Mouse (Mus musculus): ENCODE data around the gene Ykt6. TPM values are rescaled to one million over a fixed set of nuclear protein-coding genes. Genes with fewer than 3 reads are reported as not detected.

Gene Ykt6
- polyA plus RNA-seq, 1 experiment from 2014 or later = 19.3 TPM

- Histone ChIP-seq H3K36me3 (ENCODE audit: control insufficient read depth, insufficient read depth, low read length) (peaks cover 2% of the 10 kb centered on the region; the same call in 1 of the 2 replicates), H3K9ac (ENCODE audit: low read depth, low read length) (no peak overlapping the region), H3K27ac (ENCODE audit: low read depth, low read length) (no peak overlapping the region), H3K27me3 (ENCODE audit: control insufficient read depth, insufficient read depth, low read length) (no peaks in the 10 kb centered on the region), H3K4me1 (ENCODE audit: control insufficient read depth, insufficient read depth, low read length) (peaks cover 12% of the 10 kb centered on the region), H3K4me2 (no peak overlapping the region), H3K9me3 (replicated peaks; ENCODE audit: control insufficient read depth, low read length) (no peaks in the 10 kb centered on the region), H3K4me3 (ENCODE audit: low read depth, low read length) (no peak overlapping the region)
- 72% methylated on average over 6 of the region's 6 CpGs for WGBS (ENCODE audit: insufficient replicate concordance)
- no peak for ATAC-seq (replicated peaks; ENCODE audit: insufficient number of reproducible peaks, low FRiP score, low TSS enrichment)
Observed at GRCm38 (mm10) chr11:5974053-5974452, 18.6 kb downstream of the Ykt6 start.

DNA sequence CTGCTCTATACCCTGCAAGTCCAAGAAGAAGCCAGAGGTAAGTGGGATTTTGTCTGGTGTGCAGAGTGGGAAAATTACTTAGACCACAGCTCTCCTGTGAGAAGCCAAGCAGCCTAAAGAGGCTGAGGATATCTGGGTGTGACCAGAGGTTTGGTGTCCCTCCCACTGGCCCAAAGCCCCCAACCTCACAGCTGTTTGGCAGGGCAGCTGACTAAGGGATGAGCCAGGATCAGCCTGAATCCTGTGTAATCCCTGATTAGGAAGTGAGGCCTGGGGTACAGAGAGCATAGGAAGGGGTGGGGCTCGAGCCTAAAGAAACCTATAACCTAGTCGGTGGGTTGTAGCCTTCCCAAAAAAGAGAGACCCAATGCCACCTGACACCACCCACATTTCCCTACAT, 19.6 kb downstream of the Ykt6 start:
- ATAC-seq (replicated peaks; ENCODE audit: insufficient number of reproducible peaks, low FRiP score, low TSS enrichment) = no peak
- Histone ChIP-seq H3K27ac (ENCODE audit: low read depth, low read length) (no peak overlapping the region), H3K4me2 (no peak overlapping the region), H3K9me3 (replicated peaks; ENCODE audit: control insufficient read depth, low read length) (no peaks in the 10 kb centered on the region), H3K27me3 (ENCODE audit: control insufficient read depth, insufficient read depth, low read length) (no peaks in the 10 kb centered on the region), H3K4me3 (ENCODE audit: low read depth, low read length) (no peak overlapping the region), H3K4me1 (ENCODE audit: control insufficient read depth, insufficient read depth, low read length) (peaks cover 12% of the 10 kb centered on the region), H3K9ac (ENCODE audit: low read depth, low read length) (no peak overlapping the region), H3K36me3 (ENCODE audit: control insufficient read depth, insufficient read depth, low read length) (no peaks in the 10 kb centered on the region)
- 71% methylated on average over 2 of the region's 2 CpGs for WGBS (ENCODE audit: insufficient replicate concordance)

DNA sequence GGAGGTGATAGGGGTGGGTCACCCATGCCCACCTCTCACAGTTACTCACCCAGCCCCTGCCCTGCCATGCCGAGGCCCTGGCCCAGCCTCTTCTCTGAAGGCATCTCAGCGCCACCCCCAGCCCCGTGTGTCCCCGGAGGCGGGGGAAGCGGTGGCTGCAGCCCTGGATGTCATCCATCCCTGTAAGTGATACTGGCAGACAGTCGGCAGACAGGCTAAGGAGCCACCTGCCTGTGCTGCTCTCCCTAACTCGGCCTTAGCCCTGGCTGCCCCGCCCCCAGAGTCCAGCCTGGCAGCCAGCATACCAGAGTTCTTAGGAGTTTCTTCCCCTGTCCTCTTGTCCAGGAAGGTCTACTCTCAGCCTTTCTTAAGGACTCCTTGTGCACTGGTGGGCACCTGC, 20.6 kb downstream of the Ykt6 start:
- Histone ChIP-seq H3K4me3 (ENCODE audit: low read depth, low read length) (no peak overlapping the region), H3K9me3 (replicated peaks; ENCODE audit: control insufficient read depth, low read length) (no peaks in the 10 kb centered on the region), H3K27me3 (ENCODE audit: control insufficient read depth, insufficient read depth, low read length) (no peaks in the 10 kb centered on the region), H3K27ac (ENCODE audit: low read depth, low read length) (no peak overlapping the region), H3K4me2 (no peak overlapping the region), H3K9ac (ENCODE audit: low read depth, low read length) (no peak overlapping the region), H3K4me1 (ENCODE audit: control insufficient read depth, insufficient read depth, low read length) (peaks cover 12% of the 10 kb centered on the region), H3K36me3 (ENCODE audit: control insufficient read depth, insufficient read depth, low read length) (no peaks in the 10 kb centered on the region)
- no peak for ATAC-seq (replicated peaks; ENCODE audit: insufficient number of reproducible peaks, low FRiP score, low TSS enrichment)
- WGBS (ENCODE audit: insufficient replicate concordance) = 19% methylated on average over 9 of the region's 9 CpGs

GRCm38 (mm10) chr11:5979088-5979487, 23.6 kb downstream of the Ykt6 start:
- 74% methylated on average over 7 of the region's 7 CpGs for WGBS (ENCODE audit: insufficient replicate concordance)

GRCm38 (mm10) chr11:5980108-5980507, 24.6 kb downstream of the Ykt6 start:
- WGBS (ENCODE audit: insufficient replicate concordance) = 78% methylated on average over 2 of the region's 2 CpGs
- Histone ChIP-seq H3K36me3 (ENCODE audit: control insufficient read depth, insufficient read depth, low read length) (no peaks in the 10 kb centered on the region), H3K27ac (ENCODE audit: low read depth, low read length) (no peak overlapping the region), H3K4me3 (ENCODE audit: low read depth, low read length) (no peak overlapping the region), H3K9ac (ENCODE audit: low read depth, low read length) (no peak overlapping the region), H3K9me3 (replicated peaks; ENCODE audit: control insufficient read depth, low read length) (no peaks in the 10 kb centered on the region), H3K4me2 (no peak overlapping the region), H3K4me1 (ENCODE audit: control insufficient read depth, insufficient read depth, low read length) (peaks cover 6% of the 10 kb centered on the region; the same call in 1 of the 2 replicates), H3K27me3 (ENCODE audit: control insufficient read depth, insufficient read depth, low read length) (no peaks in the 10 kb centered on the region)
- ATAC-seq (replicated peaks; ENCODE audit: insufficient number of reproducible peaks, low FRiP score, low TSS enrichment) = no peak

More at GRCm38 (mm10) chr11:5979088-5979487, 23.6 kb downstream of the Ykt6 start:
- Histone ChIP-seq H3K27ac (ENCODE audit: low read depth, low read length) (no peak overlapping the region), H3K4me2 (no peak overlapping the region), H3K27me3 (ENCODE audit: control insufficient read depth, insufficient read depth, low read length) (no peaks in the 10 kb centered on the region), H3K4me1 (ENCODE audit: control insufficient read depth, insufficient read depth, low read length) (peaks cover 7% of the 10 kb centered on the region; the same call in 1 of the 2 replicates), H3K9ac (ENCODE audit: low read depth, low read length) (no peak overlapping the region), H3K36me3 (ENCODE audit: control insufficient read depth, insufficient read depth, low read length) (no peaks in the 10 kb centered on the region), H3K9me3 (replicated peaks; ENCODE audit: control insufficient read depth, low read length) (no peaks in the 10 kb centered on the region), H3K4me3 (ENCODE audit: low read depth, low read length) (no peak overlapping the region)
- ATAC-seq (replicated peaks; ENCODE audit: insufficient number of reproducible peaks, low FRiP score, low TSS enrichment) = no peak

DNA sequence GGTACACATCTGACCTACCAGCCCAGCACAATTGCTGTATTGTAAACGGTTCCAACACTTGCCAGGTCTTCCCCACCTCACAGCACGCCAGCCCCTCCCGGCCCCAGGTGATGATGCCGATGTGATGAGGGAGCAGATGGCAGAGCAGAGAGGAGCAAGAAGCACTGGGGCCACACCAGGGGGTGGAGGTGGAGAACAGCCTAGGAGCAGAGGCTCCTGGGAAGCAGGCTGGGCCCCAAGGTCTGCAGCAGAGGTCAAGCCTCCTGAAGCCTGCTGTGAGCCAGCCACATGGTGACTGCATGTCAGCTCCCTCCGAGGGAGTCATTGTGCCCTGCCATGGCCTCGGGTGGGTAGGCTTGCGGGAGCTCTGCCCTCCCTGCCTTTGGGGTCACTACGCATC, 25.1 kb downstream of the Ykt6 start:
- Histone ChIP-seq H3K9ac (ENCODE audit: low read depth, low read length) (no peak overlapping the region), H3K27me3 (ENCODE audit: control insufficient read depth, insufficient read depth, low read length) (no peaks in the 10 kb centered on the region), H3K36me3 (ENCODE audit: control insufficient read depth, insufficient read depth, low read length) (no peaks in the 10 kb centered on the region), H3K4me3 (ENCODE audit: low read depth, low read length) (no peak overlapping the region), H3K27ac (ENCODE audit: low read depth, low read length) (no peak overlapping the region), H3K4me1 (ENCODE audit: control insufficient read depth, insufficient read depth, low read length) (peaks cover 6% of the 10 kb centered on the region; the same call in 1 of the 2 replicates), H3K4me2 (no peak overlapping the region), H3K9me3 (replicated peaks; ENCODE audit: control insufficient read depth, low read length) (no peaks in the 10 kb centered on the region)
- WGBS (ENCODE audit: insufficient replicate concordance) = 63% methylated on average over 8 of the region's 8 CpGs
- ATAC-seq (replicated peaks; ENCODE audit: insufficient number of reproducible peaks, low FRiP score, low TSS enrichment) = no peak

- H3K36me3 ChIP-seq (ENCODE audit: control insufficient read depth, insufficient read depth, low read length) = no peaks in the 10 kb centered on the region
- H3K27ac ChIP-seq (ENCODE audit: low read depth, low read length) = no peak overlapping the region
Observed at GRCm38 (mm10) chr11:5981323-5981722, 25.8 kb downstream of the Ykt6 start.

DNA sequence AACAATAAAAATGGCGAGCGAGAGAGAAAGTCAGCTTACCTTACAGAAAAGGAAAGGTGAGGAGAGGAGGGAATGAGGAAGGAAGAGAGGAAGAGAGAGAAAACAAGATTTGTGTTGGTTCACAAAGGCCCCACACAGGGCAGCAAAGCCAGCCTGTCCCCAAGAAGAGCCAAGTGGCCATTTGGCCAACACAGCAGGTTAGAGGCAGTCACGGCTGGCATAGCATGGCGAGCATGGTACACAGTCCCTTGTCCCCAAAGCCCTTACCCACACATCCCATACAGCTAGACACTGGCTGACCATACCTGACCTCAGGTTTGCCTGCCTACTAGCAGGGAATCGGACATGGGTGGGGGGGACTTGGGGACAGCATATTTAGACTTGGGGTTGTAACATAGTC, 28.1 kb downstream of the Ykt6 start:
- Histone ChIP-seq H3K4me2 (no peak overlapping the region), H3K36me3 (ENCODE audit: control insufficient read depth, insufficient read depth, low read length) (no peaks in the 10 kb centered on the region), H3K9ac (ENCODE audit: low read depth, low read length) (no peak overlapping the region), H3K27ac (ENCODE audit: low read depth, low read length) (no peak overlapping the region), H3K9me3 (replicated peaks; ENCODE audit: control insufficient read depth, low read length) (no peaks in the 10 kb centered on the region), H3K4me1 (ENCODE audit: control insufficient read depth, insufficient read depth, low read length) (no peaks in the 10 kb centered on the region), H3K4me3 (ENCODE audit: low read depth, low read length) (no peak overlapping the region), H3K27me3 (ENCODE audit: control insufficient read depth, insufficient read depth, low read length) (no peaks in the 10 kb centered on the region)
- 83% methylated on average over 5 of the region's 5 CpGs for WGBS (ENCODE audit: insufficient replicate concordance)
- ATAC-seq (replicated peaks; ENCODE audit: insufficient number of reproducible peaks, low FRiP score, low TSS enrichment) = no peak

More at GRCm38 (mm10) chr11:5981323-5981722, 25.8 kb downstream of the Ykt6 start:
- 77% methylated on average over 7 of the region's 7 CpGs for WGBS (ENCODE audit: insufficient replicate concordance)
- H3K4me2 ChIP-seq = no peak overlapping the region
- 0 out of 2 replicates have a peak, but pooled peaks cover 2% of the 10 kb centered on the region for H3K4me1 ChIP-seq (ENCODE audit: control insufficient read depth, insufficient read depth, low read length)
- H3K27me3 ChIP-seq (ENCODE audit: control insufficient read depth, insufficient read depth, low read length) = no peaks in the 10 kb centered on the region
- H3K4me3 ChIP-seq (ENCODE audit: low read depth, low read length) = no peak overlapping the region
- H3K9me3 ChIP-seq (replicated peaks; ENCODE audit: control insufficient read depth, low read length) = no peaks in the 10 kb centered on the region
- no peak overlapping the region for H3K9ac ChIP-seq (ENCODE audit: low read depth, low read length)
- no peak for ATAC-seq (replicated peaks; ENCODE audit: insufficient number of reproducible peaks, low FRiP score, low TSS enrichment)

- Histone ChIP-seq H3K4me3 (ENCODE audit: low read depth, low read length) (no peak overlapping the region), H3K27ac (ENCODE audit: low read depth, low read length) (no peak overlapping the region), H3K36me3 (ENCODE audit: control insufficient read depth, insufficient read depth, low read length) (no peaks in the 10 kb centered on the region), H3K9me3 (replicated peaks; ENCODE audit: control insufficient read depth, low read length) (no peaks in the 10 kb centered on the region), H3K9ac (ENCODE audit: low read depth, low read length) (no peak overlapping the region), H3K27me3 (ENCODE audit: control insufficient read depth, insufficient read depth, low read length) (no peaks in the 10 kb centered on the region), H3K4me2 (no peak overlapping the region), H3K4me1 (ENCODE audit: control insufficient read depth, insufficient read depth, low read length) (no peaks in the 10 kb centered on the region)
- no peak for ATAC-seq (replicated peaks; ENCODE audit: insufficient number of reproducible peaks, low FRiP score, low TSS enrichment)
- 80% methylated on average over 10 of the region's 10 CpGs for WGBS (ENCODE audit: insufficient replicate concordance)
Observed at GRCm38 (mm10) chr11:5988126-5988525, 32.6 kb downstream of the Ykt6 start.
